Mouse (Mus musculus) CD4-positive, CD25-positive, alpha-beta regulatory T cell, adult 2 months (primary cell): ENCODE results near the gene Dars.
A peak's percentile ranks its signal among the peaks of the same experiment; 100 is the strongest.

Experiments
- DNase-seq: peaks from one replicate; pipeline ENCODE4 v3.0.0-alpha.2; 2012; ENCODE audit warnings: low read depth, low spot score

The Dars gene

GRCm38 (mm10) chr1:128424928-128425327 is 7.8 kb upstream of the Dars start:
- DNase-seq: no peak

- DNase-seq: no peak
These were observed 343 bp upstream of the Dars start for GRCm38 (mm10) chr1:128417533-128417888.

- no peak for DNase-seq
These were observed 6.0 kb downstream of the Dars start for GRCm38 (mm10) chr1:128411141-128411540.

- no peak for DNase-seq
These were observed 10.3 kb downstream of the Dars start for GRCm38 (mm10) chr1:128406846-128407245.

- no peak for DNase-seq
These were observed 11.5 kb downstream of the Dars start for GRCm38 (mm10) chr1:128405675-128406074.

GRCm38 (mm10) chr1:128405041-128405481 is 12.1 kb downstream of the Dars start:
- no peak for DNase-seq

GRCm38 (mm10) chr1:128400926-128401325 is 16.2 kb downstream of the Dars start:
- DNase-seq: no peak

GRCm38 (mm10) chr1:128399941-128400915 is 16.9 kb downstream of the Dars start:
- DNase-seq: no peak

GRCm38 (mm10) chr1:128398738-128399445 is 18.3 kb downstream of the Dars start:
- peak; percentile 47 for DNase-seq

- no peak for DNase-seq
These were observed 22.5 kb downstream of the Dars start for GRCm38 (mm10) chr1:128394657-128395056.

GRCm38 (mm10) chr1:128392382-128392781 is 24.8 kb downstream of the Dars start:
- DNase-seq: no peak

GRCm38 (mm10) chr1:128386487-128386886 is 30.7 kb downstream of the Dars start:
- DNase-seq: peak; percentile 22

- DNase-seq: no peak
These were observed 40.3 kb downstream of the Dars start for GRCm38 (mm10) chr1:128376841-128377240.

GRCm38 (mm10) chr1:128372143-128372860 is 44.9 kb downstream of the Dars start:
- DNase-seq: peak; percentile 52

GRCm38 (mm10) chr1:128368732-128369441 is 48.3 kb downstream of the Dars start:
- peak; percentile 84 for DNase-seq

- no peak for DNase-seq
These were observed 56.6 kb downstream of the Dars start for GRCm38 (mm10) chr1:128360601-128361000.

GRCm38 (mm10) chr1:128359554-128360376 is 57.4 kb downstream of the Dars start, which contains the start of gene Mcm6:
TSS of gene Mcm6 (minus strand) at chr1:128359664.
- peak; percentile 97 for DNase-seq

GRCm38 (mm10) chr1:128358916-128359553 is 58.1 kb downstream of the Dars start:
- DNase-seq: no peak

GRCm38 (mm10) chr1:128358276-128358675 is 58.9 kb downstream of the Dars start:
- DNase-seq: peak; percentile 22

- peak; percentile 62 for DNase-seq
These were observed 59.7 kb downstream of the Dars start for GRCm38 (mm10) chr1:128357452-128357851.
